Comparison of ENCODE assay signal across 8 mouse cellular contexts in genomic region chr11:5060756-5061412, GRCm38 (mm10). TPM values are rescaled to one million over a fixed set of nuclear protein-coding genes. Genes with fewer than 3 reads are reported as not detected.
A peak's percentile ranks its signal among the peaks of the same experiment; 100 is the strongest.
DNase-seq lines count a peak whose midpoint lies in the region; ATAC-seq and TF ChIP-seq lines count a peak whose summit lies in the region.

No protein-coding gene starts in this region.

- peak overlapping the region; percentile 56 for H3K9ac ChIP-seq in heart, adult 2 months (ENCODE audit: low read depth, low read length)
- peak overlapping the region; percentile 71 for H3K9ac ChIP-seq in ES-E14 (ENCODE audit: insufficient read depth, low read depth, low read length, poor library complexity, severe bottlenecking)
- H3K9ac ChIP-seq in heart, embryonic 12.5 days, result peak overlapping the region; percentile 60; the same call in 1 of the 2 replicates
- no peak overlapping the region for H3K9ac ChIP-seq in liver, embryonic 15.5 days

- H3K79me2 ChIP-seq in heart, adult 2 months (replicated peaks; ENCODE audit: control insufficient read depth, insufficient read depth, low read length), result no peaks in the 10 kb centered on the region

- H3K9me3 ChIP-seq in ES-E14 (ENCODE audit: control insufficient read depth, insufficient read depth, low read depth, low read length), result no peaks in the 10 kb centered on the region
- no peaks in the 10 kb centered on the region for H3K9me3 ChIP-seq in heart, embryonic 12.5 days (replicated peaks)
- no peaks in the 10 kb centered on the region for H3K9me3 ChIP-seq in liver, embryonic 15.5 days (replicated peaks)

- no peaks in the 10 kb centered on the region for H3K27me3 ChIP-seq in heart, adult 2 months (ENCODE audit: control insufficient read depth, insufficient read depth, low read length)
- peaks cover 82% of the 10 kb centered on the region for H3K27me3 ChIP-seq in heart, embryonic 12.5 days (replicated peaks)
- H3K27me3 ChIP-seq in liver, embryonic 15.5 days, result peaks cover 92% of the 10 kb centered on the region

- intact Hi-C loops in heart, adult 2 months (cut with DNase I), result no loop called here
- intact Hi-C loops in heart, postnatal 25 days (cut with DNase I), result no loop called here

- in situ Hi-C loops in ES-E14 (cut with MboI; ENCODE audit: low sequenced_read_pairs in 2 of 2, unreplicated experiment in 2 of 2), result no loop called here

- DNase-seq in heart, adult 2 months, result no peak
- DNase-seq in heart, postnatal 25 days (ENCODE audit: low spot score), result no peak
- DNase-seq in ES-E14 (ENCODE audit: low read depth, low spot score), result no peak
- DNase-seq in testis, postnatal 10 days (ENCODE audit: low spot score), result peak; percentile 59
- DNase-seq in ovary, postnatal 10 days (ENCODE audit: low spot score), result no peak

- WGBS in heart, adult 2 months, result 78% methylated on average over 28 of the region's 28 CpGs
- WGBS in heart, embryonic 12.5 days, result 55% methylated on average over 28 of the region's 28 CpGs
- 57% methylated on average over 28 of the region's 28 CpGs for WGBS in liver, embryonic 15.5 days (ENCODE audit: insufficient replicate concordance)

- no peak for TF ChIP-seq EP300 in heart, adult 2 months (IDR thresholded peaks at IDR 0.05; ENCODE audit: insufficient read depth, low read depth, low read length)

- H3K4me2 ChIP-seq in heart, embryonic 12.5 days, result peak overlapping the region; percentile 78
- peak overlapping the region; percentile 71 for H3K4me2 ChIP-seq in liver, embryonic 15.5 days

- H3K4me3 ChIP-seq in heart, adult 2 months, result peak overlapping the region; percentile 33
- H3K4me3 ChIP-seq in ES-E14 (ENCODE audit: insufficient read depth in 1 of 2, low read depth in 1 of 2, low read length in 2 of 2, poor library complexity in 1 of 2, severe bottlenecking in 1 of 2), result peak overlapping the region; percentile 51 to 54; a peak in 3 of 4 replicates
- peak overlapping the region; percentile 46 for H3K4me3 ChIP-seq in heart, embryonic 12.5 days
- peak overlapping the region; percentile 47 for H3K4me3 ChIP-seq in liver, embryonic 15.5 days (replicated peaks)

- no peaks in the 10 kb centered on the region for H3K36me3 ChIP-seq in heart, adult 2 months (ENCODE audit: control insufficient read depth, insufficient read depth, low read length)
- H3K36me3 ChIP-seq in ES-E14 (ENCODE audit: control insufficient read depth, insufficient read depth, low read length, poor library complexity, severe bottlenecking), result peaks cover 16% of the 10 kb centered on the region; the same call in 1 of the 2 replicates
- H3K36me3 ChIP-seq in heart, embryonic 12.5 days, result 0 out of 2 replicates have a peak, but pooled peaks cover 8% of the 10 kb centered on the region
- no peaks in the 10 kb centered on the region for H3K36me3 ChIP-seq in liver, embryonic 15.5 days (replicated peaks)

- ATAC-seq in heart, embryonic 12.5 days (ENCODE audit: insufficient number of reproducible peaks, low FRiP score), result no peak
- no peak for ATAC-seq in liver, embryonic 15.5 days (ENCODE audit: insufficient read depth)
- no peak for ATAC-seq in monocyte, adult 5-6 weeks (replicated peaks; ENCODE audit: insufficient number of reproducible peaks, low FRiP score, low TSS enrichment, poor library complexity, severe bottlenecking)

- peak overlapping the region; percentile 78 for H3K27ac ChIP-seq in heart, adult 2 months
- H3K27ac ChIP-seq in ES-E14 (ENCODE audit: insufficient read depth, low read depth, low read length, poor library complexity, severe bottlenecking), result no peak overlapping the region
- H3K27ac ChIP-seq in heart, embryonic 12.5 days (ENCODE audit: poor library complexity, severe bottlenecking), result no peak overlapping the region
- no peak overlapping the region for H3K27ac ChIP-seq in liver, embryonic 15.5 days (replicated peaks)

- TF ChIP-seq POLR2A in heart, adult 2 months (IDR thresholded peaks at IDR 0.05; ENCODE audit: insufficient read depth, low read depth, low read length), result no peak

- peaks cover 17% of the 10 kb centered on the region for H3K4me1 ChIP-seq in heart, adult 2 months (ENCODE audit: control insufficient read depth, insufficient read depth, low read length)
- H3K4me1 ChIP-seq in ES-E14 (ENCODE audit: control insufficient read depth in 2 of 2, insufficient read depth in 2 of 2, low read length in 2 of 2, poor library complexity in 1 of 2), result peaks cover 10 to 47% of the 10 kb centered on the region in 2 experiments
- peaks cover 71% of the 10 kb centered on the region for H3K4me1 ChIP-seq in heart, embryonic 12.5 days (replicated peaks)
- peaks cover 68% of the 10 kb centered on the region for H3K4me1 ChIP-seq in liver, embryonic 15.5 days (replicated peaks)

- no peak for TF ChIP-seq CTCF in heart, adult 2 months (IDR thresholded peaks at IDR 0.05)

TF ChIP-seq in ES-E14, 5 proteins besides CTCF, POLR2A, EP300 and RAD21:
- TF ChIP-seq CHD2 (IDR thresholded peaks at IDR 0.05; ENCODE audit: low read depth, low read length), result no peak

RNA-seq across cellular contexts. Expression of gene Rasl10a, which starts 3.0 kb away (rescaled TPM):
- 1 to 10 TPM; 5.0 to 8.1 TPM for total RNA-seq in heart, adult 2 months (2021)
- polyA plus RNA-seq in heart, adult 2 months (2012; rRNA removed), result 5.2 and 5.4 TPM in 2 replicates
- total RNA-seq in heart, postnatal 25 days (2021), result 1 to 10 TPM; 2.4 to 5.3 TPM
- total RNA-seq in ES-E14 (2012; rRNA removed), result 1.5 TPM in 2 replicates
- polyA plus RNA-seq in heart, embryonic 12.5 days (2016; fragmentation: Nextera tagmentation; extraction: Ambion mirVana), result 0.70 and 1.0 TPM in 2 replicates
- polyA plus RNA-seq in liver, embryonic 15.5 days (2015; fragmentation: Nextera tagmentation; extraction: Ambion mirVana), result 0.25 and 0.33 TPM in 2 replicates
- total RNA-seq in monocyte, adult 5-6 weeks (2017), result 0.58 TPM in 1 of 3 replicates, not detected in the others

RNA-seq across cellular contexts. Expression of gene Gas2l1, which starts 4.2 kb away (rescaled TPM):
- total RNA-seq in heart, adult 2 months (2021), result 10 to 100 TPM; 18.2 to 21.0 TPM
- polyA plus RNA-seq in heart, adult 2 months (2012; rRNA removed), result 22.5 and 27.9 TPM in 2 replicates
- total RNA-seq in heart, postnatal 25 days (2021), result 10 to 100 TPM; 19.0 to 21.2 TPM
- 32.7 and 40.9 TPM in 2 replicates for total RNA-seq in ES-E14 (2012; rRNA removed)
- 31.6 and 35.8 TPM in 2 replicates for polyA plus RNA-seq in heart, embryonic 12.5 days (2016; fragmentation: Nextera tagmentation; extraction: Ambion mirVana)
- 12.1 and 16.8 TPM in 2 replicates for polyA plus RNA-seq in liver, embryonic 15.5 days (2015; fragmentation: Nextera tagmentation; extraction: Ambion mirVana)
- total RNA-seq in monocyte, adult 5-6 weeks (2017), result 1.2 to 13.9 TPM (median 3.2 TPM) in 3 replicates

RNA-seq across cellular contexts. Expression of gene Rhbdd3, which starts 37.8 kb away (rescaled TPM):
- total RNA-seq in heart, adult 2 months (2021), result 10 to 100 TPM; 21.2 to 23.3 TPM
- 30.9 and 34.4 TPM in 2 replicates for polyA plus RNA-seq in heart, adult 2 months (2012; rRNA removed)
- total RNA-seq in heart, postnatal 25 days (2021), result 10 to 100 TPM; 21.4 to 21.6 TPM
- total RNA-seq in ES-E14 (2012; rRNA removed), result 33.9 and 40.5 TPM in 2 replicates
- 26.5 and 28.4 TPM in 2 replicates for polyA plus RNA-seq in heart, embryonic 12.5 days (2016; fragmentation: Nextera tagmentation; extraction: Ambion mirVana)
- 12.0 and 13.4 TPM in 2 replicates for polyA plus RNA-seq in liver, embryonic 15.5 days (2015; fragmentation: Nextera tagmentation; extraction: Ambion mirVana)
- total RNA-seq in monocyte, adult 5-6 weeks (2017), result 1.6 to 13.7 TPM (median 9.1 TPM) in 3 replicates

RNA-seq across cellular contexts. Expression of gene Ewsr1, which starts 38.2 kb away (rescaled TPM):
- 10 to 100 TPM; 89.7 to 92.3 TPM for total RNA-seq in heart, adult 2 months (2021)
- polyA plus RNA-seq in heart, adult 2 months (2012; rRNA removed), result 164 and 193 TPM in 2 replicates
- total RNA-seq in heart, postnatal 25 days (2021), result 10 to 100 TPM; 95.7 to 96.0 TPM
- total RNA-seq in ES-E14 (2012; rRNA removed), result 396 and 421 TPM in 2 replicates
- polyA plus RNA-seq in heart, embryonic 12.5 days (2016; fragmentation: Nextera tagmentation; extraction: Ambion mirVana), result 475 and 499 TPM in 2 replicates
- 255 and 279 TPM in 2 replicates for polyA plus RNA-seq in liver, embryonic 15.5 days (2015; fragmentation: Nextera tagmentation; extraction: Ambion mirVana)
- 492 to 570 TPM (median 517 TPM) in 3 replicates for total RNA-seq in monocyte, adult 5-6 weeks (2017)
